Mouse (Mus musculus): ENCODE results near the gene Cxcr1. TPM values are rescaled to one million over a fixed set of nuclear protein-coding genes. Genes with fewer than 3 reads are reported as not detected.
"Not testable (repeated sequence)": the region's sequence is repeated elsewhere in the genome, so short reads cannot be mapped to it uniquely, and the experiment has no call there.

Cxcr1 gene
- polyA plus RNA-seq, 1 experiment from 2014 or later = not detected

GRCm38 (mm10) chr1:74159613-74160012 is 34.8 kb downstream of the Cxcr1 start:
- not testable (repeated sequence) for H3K4me1 ChIP-seq (replicated peaks; ENCODE audit: control insufficient read depth, insufficient read depth, low read length); H3K27ac ChIP-seq (ENCODE audit: low read depth, low read length); H3K4me2 ChIP-seq; H3K4me3 ChIP-seq (ENCODE audit: low read depth, low read length); ATAC-seq (replicated peaks; ENCODE audit: low FRiP score); DNase-seq (ENCODE audit: low spot score); H3K9ac ChIP-seq (ENCODE audit: low read depth, low read length); H3K27me3 ChIP-seq (replicated peaks; ENCODE audit: control insufficient read depth, insufficient read depth, low read length); H3K36me3 ChIP-seq (ENCODE audit: control insufficient read depth, insufficient read depth, low read length); H3K9me3 ChIP-seq (ENCODE audit: control insufficient read depth, low read length)
- WGBS = 61% methylated on average over 4 of the region's 5 CpGs

GRCm38 (mm10) chr1:74156381-74156910 is 38.0 kb downstream of the Cxcr1 start:
- Histone ChIP-seq H3K27ac (ENCODE audit: low read depth, low read length) (no peak overlapping the region), H3K4me2 (no peak overlapping the region)

GRCm38 (mm10) chr1:74155435-74156012 is 38.9 kb downstream of the Cxcr1 start:
- Histone ChIP-seq H3K4me1 (replicated peaks; ENCODE audit: control insufficient read depth, insufficient read depth, low read length) (peaks cover 3% of the 10 kb centered on the region; the same call in 1 of the 2 replicates), H3K4me2 (no peak overlapping the region), H3K27me3 (replicated peaks; ENCODE audit: control insufficient read depth, insufficient read depth, low read length) (no peaks in the 10 kb centered on the region), H3K36me3 (ENCODE audit: control insufficient read depth, insufficient read depth, low read length) (no peaks in the 10 kb centered on the region), H3K27ac (ENCODE audit: low read depth, low read length) (no peak overlapping the region), H3K9ac (ENCODE audit: low read depth, low read length) (no peak overlapping the region), H3K9me3 (ENCODE audit: control insufficient read depth, low read length) (no peaks in the 10 kb centered on the region), H3K4me3 (ENCODE audit: low read depth, low read length) (no peak overlapping the region)
- ATAC-seq (replicated peaks; ENCODE audit: low FRiP score) = no peak
- 51% methylated on average over 6 of the region's 6 CpGs for WGBS
- no peak for DNase-seq (ENCODE audit: low spot score)

More at GRCm38 (mm10) chr1:74156381-74156910, 38.0 kb downstream of the Cxcr1 start:
- H3K4me3 ChIP-seq (ENCODE audit: low read depth, low read length) = no peak overlapping the region
- DNase-seq (ENCODE audit: low spot score) (no peak), ATAC-seq (replicated peaks; ENCODE audit: low FRiP score) (no peak)
- H3K4me1 ChIP-seq (replicated peaks; ENCODE audit: control insufficient read depth, insufficient read depth, low read length) = peaks cover 3% of the 10 kb centered on the region; the same call in 1 of the 2 replicates
- no peaks in the 10 kb centered on the region for H3K27me3 ChIP-seq (replicated peaks; ENCODE audit: control insufficient read depth, insufficient read depth, low read length)
- no peaks in the 10 kb centered on the region for H3K9me3 ChIP-seq (ENCODE audit: control insufficient read depth, low read length)
- no peaks in the 10 kb centered on the region for H3K36me3 ChIP-seq (ENCODE audit: control insufficient read depth, insufficient read depth, low read length)
- no peak overlapping the region for H3K9ac ChIP-seq (ENCODE audit: low read depth, low read length)
- WGBS = 51% methylated on average over 14 of the region's 14 CpGs

- H3K4me2 ChIP-seq = no peak within 1 kb of the TSS
- 41% methylated on average over 8 of the region's 8 CpGs for WGBS
- H3K4me3 ChIP-seq (ENCODE audit: low read depth, low read length) = no peak within 1 kb of the TSS
- ATAC-seq (replicated peaks; ENCODE audit: low FRiP score) = no peak
- H3K4me1 ChIP-seq (replicated peaks; ENCODE audit: control insufficient read depth, insufficient read depth, low read length) = peaks cover 3% of the 10 kb centered on the region; the same call in 1 of the 2 replicates
- no peak within 1 kb of the TSS for H3K9ac ChIP-seq (ENCODE audit: low read depth, low read length)
- H3K9me3 ChIP-seq (ENCODE audit: control insufficient read depth, low read length) = no peaks in the 10 kb centered on the region
- peak; percentile 30 for DNase-seq (ENCODE audit: low spot score)
- H3K36me3 ChIP-seq (ENCODE audit: control insufficient read depth, insufficient read depth, low read length) = no peaks in the 10 kb centered on the region
- H3K27me3 ChIP-seq (replicated peaks; ENCODE audit: control insufficient read depth, insufficient read depth, low read length) = no peaks in the 10 kb centered on the region
- no peak within 1 kb of the TSS for H3K27ac ChIP-seq (ENCODE audit: low read depth, low read length)
Observed at GRCm38 (mm10) chr1:74153461-74154184, 40.8 kb downstream of the Cxcr1 start, which contains the start of gene Cxcr2. Gene Cxcr2, plus strand, starts transcription at chr1:74153989.

- WGBS = 31% methylated on average over 3 of the region's 3 CpGs
- ATAC-seq (replicated peaks; ENCODE audit: low FRiP score) = no peak
- H3K4me1 ChIP-seq (replicated peaks; ENCODE audit: control insufficient read depth, insufficient read depth, low read length) = peaks cover 14% of the 10 kb centered on the region
Observed at GRCm38 (mm10) chr1:74151091-74151490, 43.3 kb downstream of the Cxcr1 start.

GRCm38 (mm10) chr1:74150101-74150500 is 44.3 kb downstream of the Cxcr1 start:
- H3K27ac ChIP-seq (ENCODE audit: low read depth, low read length) = no peak overlapping the region
- H3K27me3 ChIP-seq (replicated peaks; ENCODE audit: control insufficient read depth, insufficient read depth, low read length) = no peaks in the 10 kb centered on the region
- DNase-seq (ENCODE audit: low spot score) (no peak), ATAC-seq (replicated peaks; ENCODE audit: low FRiP score) (no peak)
- H3K4me2 ChIP-seq = no peak overlapping the region
- H3K4me1 ChIP-seq (replicated peaks; ENCODE audit: control insufficient read depth, insufficient read depth, low read length) = peaks cover 12% of the 10 kb centered on the region
- no peaks in the 10 kb centered on the region for H3K9me3 ChIP-seq (ENCODE audit: control insufficient read depth, low read length)
- no peak overlapping the region for H3K4me3 ChIP-seq (ENCODE audit: low read depth, low read length)
- no peaks in the 10 kb centered on the region for H3K36me3 ChIP-seq (ENCODE audit: control insufficient read depth, insufficient read depth, low read length)
- WGBS = 70% methylated on average over 3 of the region's 3 CpGs
- H3K9ac ChIP-seq (ENCODE audit: low read depth, low read length) = no peak overlapping the region

More at GRCm38 (mm10) chr1:74151091-74151490, 43.3 kb downstream of the Cxcr1 start:
- Histone ChIP-seq H3K4me2 (no peak overlapping the region), H3K4me3 (ENCODE audit: low read depth, low read length) (no peak overlapping the region), H3K9ac (ENCODE audit: low read depth, low read length) (no peak overlapping the region), H3K27ac (ENCODE audit: low read depth, low read length) (no peak overlapping the region), H3K9me3 (ENCODE audit: control insufficient read depth, low read length) (no peaks in the 10 kb centered on the region), H3K27me3 (replicated peaks; ENCODE audit: control insufficient read depth, insufficient read depth, low read length) (no peaks in the 10 kb centered on the region), H3K36me3 (ENCODE audit: control insufficient read depth, insufficient read depth, low read length) (no peaks in the 10 kb centered on the region)
- DNase-seq (ENCODE audit: low spot score) = peak; percentile 32

DNA sequence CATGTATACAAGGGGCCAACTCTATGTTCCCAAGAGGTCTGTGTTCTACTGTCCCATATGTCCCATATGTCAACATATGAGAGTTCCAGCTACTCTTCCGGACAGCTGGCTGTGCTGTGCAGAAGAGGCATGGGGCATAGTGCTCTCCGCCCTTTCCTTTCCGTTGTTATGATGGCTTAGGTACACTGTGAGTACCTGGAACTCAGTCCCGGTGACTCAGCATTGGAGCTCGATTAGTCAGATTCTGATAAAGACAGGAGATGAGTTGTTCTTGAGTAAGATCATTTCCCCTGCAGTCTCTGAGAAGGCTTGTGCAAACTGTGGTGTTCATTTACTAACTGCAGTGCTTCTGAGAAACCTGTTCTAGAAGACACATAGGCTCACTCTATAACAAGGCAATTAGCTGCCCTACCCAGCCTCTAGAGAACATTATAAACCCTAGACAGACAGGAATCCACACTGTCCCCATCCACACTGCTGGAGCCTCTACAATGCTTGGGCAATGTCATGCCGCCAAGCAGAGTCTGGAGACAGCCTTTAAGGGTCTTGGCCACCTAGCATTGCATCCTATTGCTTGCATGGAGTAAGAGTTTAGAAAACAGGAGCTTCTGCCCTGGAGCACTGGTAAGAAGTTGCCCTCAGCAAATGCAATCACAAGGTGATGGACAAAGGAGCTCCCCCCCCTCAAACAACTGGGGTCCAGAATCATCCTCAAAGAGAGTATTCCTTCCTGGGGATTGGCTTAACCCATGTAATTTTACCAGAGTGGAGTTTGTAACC is 45.1 kb downstream of the Cxcr1 start:
- H3K36me3 ChIP-seq (ENCODE audit: control insufficient read depth, insufficient read depth, low read length) = no peaks in the 10 kb centered on the region
- no peaks in the 10 kb centered on the region for H3K27me3 ChIP-seq (replicated peaks; ENCODE audit: control insufficient read depth, insufficient read depth, low read length)
- ATAC-seq (replicated peaks; ENCODE audit: low FRiP score) (no peak), DNase-seq (ENCODE audit: low spot score) (no peak)
- H3K4me2 ChIP-seq = no peak overlapping the region
- no peak overlapping the region for H3K9ac ChIP-seq (ENCODE audit: low read depth, low read length)
- peaks cover 12% of the 10 kb centered on the region for H3K4me1 ChIP-seq (replicated peaks; ENCODE audit: control insufficient read depth, insufficient read depth, low read length)
- no peaks in the 10 kb centered on the region for H3K9me3 ChIP-seq (ENCODE audit: control insufficient read depth, low read length)
- no peak overlapping the region for H3K27ac ChIP-seq (ENCODE audit: low read depth, low read length)
- H3K4me3 ChIP-seq (ENCODE audit: low read depth, low read length) = no peak overlapping the region
- WGBS = 71% methylated on average over 6 of the region's 6 CpGs

Measured in liver, embryonic 11.5 days (tissue).